Mouse (Mus musculus) ES-Bruce4 (cell line): ENCODE measurements at regions not wholly inside any gene's neighbourhood (a gene's known extent, or its start where the extent isn't known, plus 50 kb on each side); places are given as distances from the start of the nearest gene placed in this dataset.

Experiments used
- CTCF ChIP-seq: IDR thresholded peaks from one replicate; pipeline ENCODE4 v1.8.1; 2011; ENCODE audit warnings: low read depth, low read length
- POLR2A ChIP-seq: IDR thresholded peaks from one replicate; pipeline ENCODE4 v1.8.1; 2011; ENCODE audit warnings: low read length; ENCODE audit not compliant: insufficient read depth

DNA sequence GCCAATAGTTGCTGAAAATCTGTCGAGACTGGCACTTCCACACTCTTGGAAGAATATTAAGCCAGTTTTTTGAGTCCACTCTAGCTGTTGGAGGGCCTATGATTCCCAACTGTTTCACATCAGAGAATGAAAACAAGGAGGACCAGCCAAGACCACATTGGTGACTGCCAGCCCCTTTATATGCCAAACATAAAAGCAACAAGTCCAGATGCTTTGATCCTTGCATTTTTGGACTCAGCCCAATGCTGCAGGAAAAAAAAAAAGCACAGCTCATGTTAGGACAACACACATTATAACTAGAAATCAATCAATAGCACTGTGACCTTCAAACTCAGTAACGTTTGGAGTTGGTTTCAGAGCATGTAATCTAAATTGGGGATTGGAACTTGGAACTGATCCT is 712.9 kb downstream of the Mecom start:
- TF ChIP-seq POLR2A (no peak), CTCF (no peak)
